Mouse (Mus musculus): Measurements from ENCODE around the gene Duoxa2. TPM values are rescaled to one million over a fixed set of nuclear protein-coding genes. Genes with fewer than 3 reads are reported as not detected.
A peak's percentile ranks its signal among the peaks of the same experiment; 100 is the strongest.

Gene Duoxa2
- total and polyA plus RNA-seq, 2 experiments from 2014 or later: 0.43 to 0.49 TPM

DNA sequence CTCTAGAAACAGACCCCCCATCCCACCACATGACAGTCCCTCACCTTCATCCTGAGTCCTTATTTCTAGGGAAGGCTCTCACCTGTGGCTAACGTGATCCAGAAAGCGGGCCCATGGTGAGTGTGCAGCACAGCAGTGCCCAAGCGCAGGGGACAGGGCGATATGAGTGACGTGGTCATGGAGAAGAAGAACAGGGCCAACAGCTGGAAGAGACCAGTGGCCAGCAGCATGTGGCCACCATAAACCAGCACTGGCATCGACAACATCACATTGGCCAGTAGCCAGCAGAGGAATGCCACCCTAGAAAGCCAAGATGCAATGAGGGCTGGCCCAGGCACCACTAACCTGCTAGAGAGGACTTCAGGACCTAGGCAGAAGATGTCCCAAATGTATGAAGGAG is 5.8 kb downstream of the Duoxa2 start:
- H3K4me1 ChIP-seq (ENCODE audit: insufficient read depth, low read length): peaks cover 4% of the 10 kb centered on the region; the same call in 1 of the 2 replicates
- H3K9ac ChIP-seq (replicated peaks; ENCODE audit: low read length, poor library complexity, severe bottlenecking): no peak overlapping the region
- no peak for ATAC-seq (ENCODE audit: low FRiP score)
- H3K4me3 ChIP-seq (ENCODE audit: low read depth, low read length): no peak overlapping the region
- no peaks in the 10 kb centered on the region for H3K9me3 ChIP-seq (ENCODE audit: low read length)
- DNase-seq (ENCODE audit: low spot score): no peak
- no peak for TF ChIP-seq CTCF (IDR thresholded peaks at IDR 0.05)
- H3K27me3 ChIP-seq (ENCODE audit: insufficient read depth, low read length): peaks cover 27% of the 10 kb centered on the region
- H3K4me2 ChIP-seq (ENCODE audit: low read depth, low read length, poor library complexity, severe bottlenecking): no peak overlapping the region
- H3K36me3 ChIP-seq (ENCODE audit: insufficient read depth, low read length): no peaks in the 10 kb centered on the region
- H3K27ac ChIP-seq (ENCODE audit: low read depth, low read length): no peak overlapping the region
- WGBS: 91% methylated on average over 6 of the region's 6 CpGs

DNA sequence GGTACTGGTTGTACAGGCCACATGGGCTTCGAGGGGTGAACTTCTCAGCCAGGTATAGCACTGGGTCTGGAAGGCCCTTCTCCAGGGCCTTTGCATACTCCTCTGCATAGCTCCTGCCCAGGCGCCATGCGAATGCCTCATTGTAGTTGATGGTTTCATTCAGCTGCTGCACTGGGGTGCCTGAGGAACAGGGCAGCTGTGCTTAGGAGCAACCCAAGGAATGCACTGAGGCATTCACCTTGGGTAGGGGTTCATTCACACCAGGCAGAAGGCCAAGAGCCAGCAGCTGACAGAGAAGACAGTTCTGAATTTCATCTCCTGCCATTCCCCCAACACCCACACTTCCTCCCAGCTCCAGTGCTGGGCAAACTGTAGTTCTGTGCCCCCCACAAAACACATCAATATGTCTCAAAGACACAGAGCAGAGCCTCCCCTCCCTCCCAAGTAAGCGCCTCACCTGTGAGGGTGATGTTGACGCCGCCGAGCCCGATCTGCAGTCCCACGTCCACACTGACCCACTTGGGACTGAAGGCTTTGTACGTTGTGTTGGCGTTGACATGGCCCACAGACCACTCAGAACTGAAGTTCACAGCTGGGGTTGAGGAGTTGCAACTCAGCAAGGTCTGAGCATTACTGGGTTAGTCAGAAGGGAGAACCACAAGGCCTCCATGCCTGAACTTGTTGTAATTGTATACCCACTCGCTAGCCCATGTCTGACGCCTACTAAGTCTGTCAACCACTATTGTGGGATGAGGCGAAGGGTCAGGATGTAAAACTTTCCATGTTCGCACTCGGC is 6.6 kb downstream of the Duoxa2 start:
- Histone ChIP-seq H3K4me2 (ENCODE audit: low read depth, low read length, poor library complexity, severe bottlenecking) (no peak overlapping the region), H3K27me3 (ENCODE audit: insufficient read depth, low read length) (peaks cover 19% of the 10 kb centered on the region), H3K9me3 (ENCODE audit: low read length) (no peaks in the 10 kb centered on the region), H3K4me1 (ENCODE audit: insufficient read depth, low read length) (peaks cover 4% of the 10 kb centered on the region; the same call in 1 of the 2 replicates), H3K4me3 (ENCODE audit: low read depth, low read length) (no peak overlapping the region), H3K36me3 (ENCODE audit: insufficient read depth, low read length) (no peaks in the 10 kb centered on the region), H3K9ac (replicated peaks; ENCODE audit: low read length, poor library complexity, severe bottlenecking) (no peak overlapping the region), H3K27ac (ENCODE audit: low read depth, low read length) (no peak overlapping the region)
- ATAC-seq (ENCODE audit: low FRiP score) (no peak), DNase-seq (ENCODE audit: low spot score) (no peak)
- WGBS: 89% methylated on average over 16 of the region's 16 CpGs
- no peak for TF ChIP-seq CTCF (IDR thresholded peaks at IDR 0.05)

DNA sequence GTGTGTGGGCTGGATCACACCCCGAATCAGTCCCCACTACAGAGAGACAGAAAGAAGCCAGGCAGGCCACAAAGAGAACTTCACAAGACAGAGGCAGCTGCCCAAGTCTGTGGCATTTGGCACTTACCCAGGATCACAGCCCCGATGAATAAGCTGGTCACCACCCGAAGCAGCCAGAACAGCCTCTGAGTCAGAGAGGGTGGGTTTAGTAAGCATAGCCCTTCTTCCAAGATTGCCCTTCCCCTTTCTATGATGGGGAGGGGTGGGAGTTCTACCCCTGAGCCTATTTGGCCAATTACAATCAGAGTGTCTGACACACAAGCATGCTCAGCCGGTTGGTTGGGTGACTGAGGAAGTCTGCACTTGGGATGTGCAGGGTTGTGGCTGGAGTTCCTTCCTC is 7.5 kb downstream of the Duoxa2 start:
- ATAC-seq (ENCODE audit: low FRiP score) (no peak), DNase-seq (ENCODE audit: low spot score) (peak; percentile 78)
- Histone ChIP-seq H3K4me2 (ENCODE audit: low read depth, low read length, poor library complexity, severe bottlenecking) (no peak overlapping the region), H3K9me3 (ENCODE audit: low read length) (no peaks in the 10 kb centered on the region), H3K27ac (ENCODE audit: low read depth, low read length) (no peak overlapping the region), H3K27me3 (ENCODE audit: insufficient read depth, low read length) (peaks cover 12% of the 10 kb centered on the region), H3K4me1 (ENCODE audit: insufficient read depth, low read length) (peaks cover 2% of the 10 kb centered on the region; the same call in 1 of the 2 replicates), H3K36me3 (ENCODE audit: insufficient read depth, low read length) (no peaks in the 10 kb centered on the region), H3K4me3 (ENCODE audit: low read depth, low read length) (no peak overlapping the region), H3K9ac (replicated peaks; ENCODE audit: low read length, poor library complexity, severe bottlenecking) (no peak overlapping the region)
- no peak for TF ChIP-seq CTCF (IDR thresholded peaks at IDR 0.05)
- WGBS: 46% methylated on average over 4 of the region's 4 CpGs

DNA sequence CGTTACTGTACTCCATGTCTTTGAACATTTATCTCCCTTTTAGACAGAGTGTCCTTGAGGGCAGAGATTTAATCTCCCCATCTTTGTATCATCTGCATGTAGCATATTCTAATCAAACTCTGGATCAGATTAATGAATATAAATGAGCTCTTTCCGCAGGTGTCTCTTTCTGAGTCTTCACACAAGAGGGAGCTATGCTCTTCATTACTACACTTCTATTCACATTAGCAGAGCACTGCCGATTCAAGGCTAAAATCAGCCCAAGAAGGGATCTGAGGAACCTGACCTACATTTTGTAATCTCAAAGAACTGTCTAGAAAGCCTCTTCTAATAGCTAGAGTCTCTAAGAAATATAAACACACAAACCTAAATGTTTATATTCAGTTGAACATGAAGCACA is 10.9 kb downstream of the Duoxa2 start:
- no peak overlapping the region for H3K9ac ChIP-seq (replicated peaks; ENCODE audit: low read length, poor library complexity, severe bottlenecking)
- no peaks in the 10 kb centered on the region for H3K36me3 ChIP-seq (ENCODE audit: insufficient read depth, low read length)
- DNase-seq (ENCODE audit: low spot score): peak; percentile 60
- no peaks in the 10 kb centered on the region; the same call in 1 of the 2 replicates for H3K4me1 ChIP-seq (ENCODE audit: insufficient read depth, low read length)
- no peak for ATAC-seq (ENCODE audit: low FRiP score)
- 23% methylated on average over 3 of the region's 3 CpGs for WGBS
- H3K27me3 ChIP-seq (ENCODE audit: insufficient read depth, low read length): peaks cover 29% of the 10 kb centered on the region
- peak; percentile 64 for TF ChIP-seq CTCF (IDR thresholded peaks at IDR 0.05)
- H3K4me2 ChIP-seq (ENCODE audit: low read depth, low read length, poor library complexity, severe bottlenecking): no peak overlapping the region
- H3K27ac ChIP-seq (ENCODE audit: low read depth, low read length): no peak overlapping the region
- no peak overlapping the region for H3K4me3 ChIP-seq (ENCODE audit: low read depth, low read length)
- H3K9me3 ChIP-seq (ENCODE audit: low read length): no peaks in the 10 kb centered on the region

DNA sequence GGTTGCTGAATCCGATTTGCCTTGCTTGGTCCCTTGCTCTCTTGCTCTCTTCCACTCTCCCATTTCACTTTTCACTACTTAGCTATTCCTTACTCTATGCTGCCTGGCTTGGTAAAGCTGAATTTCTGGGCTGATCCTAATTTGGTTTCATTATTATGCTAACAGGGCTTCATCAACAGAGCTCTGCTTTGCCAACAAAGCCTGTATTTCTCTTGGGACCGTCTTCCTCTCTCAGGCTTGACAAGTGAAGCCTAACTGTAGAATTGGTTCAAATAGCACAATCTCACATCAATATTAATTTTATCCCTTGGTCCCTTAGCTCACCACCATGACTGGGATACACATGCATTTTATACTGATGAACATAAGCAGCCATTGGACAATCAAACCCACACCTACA is 12.9 kb downstream of the Duoxa2 start:
- H3K4me2 ChIP-seq (ENCODE audit: low read depth, low read length, poor library complexity, severe bottlenecking): no peak overlapping the region
- DNase-seq (ENCODE audit: low spot score): no peak
- WGBS: 19% methylated on average over 2 of the region's 2 CpGs
- peaks cover 20% of the 10 kb centered on the region for H3K27me3 ChIP-seq (ENCODE audit: insufficient read depth, low read length)
- H3K9ac ChIP-seq (replicated peaks; ENCODE audit: low read length, poor library complexity, severe bottlenecking): no peak overlapping the region
- no peak for ATAC-seq (ENCODE audit: low FRiP score)
- no peak for TF ChIP-seq CTCF (IDR thresholded peaks at IDR 0.05)
- H3K9me3 ChIP-seq (ENCODE audit: low read length): no peaks in the 10 kb centered on the region
- H3K27ac ChIP-seq (ENCODE audit: low read depth, low read length): no peak overlapping the region
- H3K36me3 ChIP-seq (ENCODE audit: insufficient read depth, low read length): no peaks in the 10 kb centered on the region
- no peak overlapping the region for H3K4me3 ChIP-seq (ENCODE audit: low read depth, low read length)
- no peaks in the 10 kb centered on the region; the same call in 1 of the 2 replicates for H3K4me1 ChIP-seq (ENCODE audit: insufficient read depth, low read length)

DNA sequence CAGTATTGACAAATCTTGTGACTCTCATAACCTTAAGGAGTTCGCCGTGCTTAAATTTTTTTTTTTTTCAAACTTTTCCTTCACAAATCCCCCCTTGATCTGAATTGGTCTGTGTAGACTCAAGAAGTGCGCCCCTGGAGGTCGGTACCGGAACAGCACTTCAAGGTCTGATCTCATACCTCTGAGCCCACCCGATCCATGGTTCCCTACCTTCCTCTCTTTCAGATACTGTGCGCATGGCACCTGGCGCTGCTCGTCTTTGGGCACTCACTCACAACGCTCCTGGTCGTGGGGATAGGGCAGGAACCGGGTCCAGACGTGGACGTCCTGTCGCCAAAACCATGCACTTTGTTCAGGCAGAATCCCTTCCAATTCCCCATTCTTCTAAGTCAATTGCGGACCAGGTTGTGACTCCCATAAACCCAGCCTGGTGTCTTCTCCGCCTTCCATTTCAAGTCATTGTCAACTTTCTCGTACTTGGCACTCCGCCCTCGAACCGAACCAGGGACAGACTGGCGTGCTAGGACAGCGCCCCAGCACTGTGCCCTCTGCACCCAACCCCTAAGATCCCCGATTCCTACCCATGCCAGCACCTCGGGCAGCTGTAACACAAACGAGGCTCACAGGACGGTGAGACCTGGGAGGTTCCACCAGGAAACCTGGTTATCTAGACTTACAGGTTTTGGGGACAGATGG is 14.2 kb downstream of the Duoxa2 start:
- peak overlapping the region; percentile 46 for H3K4me2 ChIP-seq (ENCODE audit: low read depth, low read length, poor library complexity, severe bottlenecking)
- H3K9me3 ChIP-seq (ENCODE audit: low read length): no peaks in the 10 kb centered on the region
- peak; percentile 74 for TF ChIP-seq CTCF (IDR thresholded peaks at IDR 0.05)
- ATAC-seq (ENCODE audit: low FRiP score) (peak; percentile 42), DNase-seq (ENCODE audit: low spot score) (peak; percentile 78)
- WGBS: 5% methylated on average over 27 of the region's 27 CpGs
- H3K4me3 ChIP-seq (ENCODE audit: low read depth, low read length): peak overlapping the region; percentile 19; the same call in 1 of the 2 replicates
- H3K4me1 ChIP-seq (ENCODE audit: insufficient read depth, low read length): no peaks in the 10 kb centered on the region; the same call in 1 of the 2 replicates
- H3K27me3 ChIP-seq (ENCODE audit: insufficient read depth, low read length): peaks cover 20% of the 10 kb centered on the region
- no peak overlapping the region for H3K9ac ChIP-seq (replicated peaks; ENCODE audit: low read length, poor library complexity, severe bottlenecking)
- no peaks in the 10 kb centered on the region for H3K36me3 ChIP-seq (ENCODE audit: insufficient read depth, low read length)
- H3K27ac ChIP-seq (ENCODE audit: low read depth, low read length): no peak overlapping the region

Measured in midbrain, postnatal 0 days (tissue).